Mouse (Mus musculus) embryonic facial prominence, embryonic 10.5 days (tissue): ENCODE measurements at regions not wholly inside any gene's neighbourhood (a gene's known extent, or its start where the extent isn't known, plus 50 kb on each side); places are given as distances from the start of the nearest gene placed in this dataset.

ENCODE experiments used
- DNase-seq: peaks from one replicate; pipeline ENCODE4 v3.0.0-alpha.2; 2017; ENCODE audit warnings: low spot score
- H3K27ac ChIP-seq: fragments of 300-500 bp; sonication (generic); replicated peaks from 2 replicates; pipeline ENCODE4 v1.5.1; 2016; ENCODE audit warnings: mild to moderate bottlenecking
- H3K27me3 ChIP-seq: fragments of 300-500 bp; sonication (generic); replicated peaks from 2 replicates; pipeline ENCODE4 v1.6.1; 2016; ENCODE audit warnings: low read depth, mild to moderate bottlenecking; ENCODE audit not compliant: poor library complexity, severe bottlenecking
- H3K36me3 ChIP-seq: fragments of 300-500 bp; sonication (generic); replicated peaks from 2 replicates; pipeline ENCODE4 v1.6.1; 2016; ENCODE audit warnings: mild to moderate bottlenecking, moderate library complexity
- H3K4me1 ChIP-seq: fragments of 300-500 bp; sonication (generic); 2 replicates; pipeline ENCODE4 v1.6.1; 2016
- H3K4me3 ChIP-seq: fragments of 300-500 bp; sonication (generic); 2 replicates; pipeline ENCODE4 v1.5.1; 2016; ENCODE audit warnings: mild to moderate bottlenecking, moderate library complexity
- H3K9me3 ChIP-seq: fragments of 300-500 bp; sonication (generic); 2 replicates; pipeline ENCODE4 v1.6.1; 2016; ENCODE audit warnings: mild to moderate bottlenecking
- WGBS: fragments of 180-500 bp; shearing (Covaris S2); methylation state at CpG from one replicate; pipeline ENCODE4 v1.1.7; 2016; 5-methylcytosine and 5-hydroxymethylcytosine counted together

- Histone ChIP-seq H3K4me1 (0 out of 2 replicates have a peak, but pooled peaks cover 4% of the 10 kb centered on the region), H3K9me3 (no peaks in the 10 kb centered on the region), H3K27me3 (no peaks in the 10 kb centered on the region), H3K4me3 (no peak overlapping the region), H3K27ac (no peak overlapping the region), H3K36me3 (no peaks in the 10 kb centered on the region)
- no peak for DNase-seq
- 68% methylated on average over 6 of the region's 6 CpGs for WGBS
Observed at GRCm38 (mm10) chr8:87078260-87078659, 193.2 kb upstream of the N4bp1 start.

GRCm38 (mm10) chr8:87075921-87076320, 190.9 kb upstream of the N4bp1 start:
- Histone ChIP-seq H3K9me3 (no peaks in the 10 kb centered on the region), H3K27me3 (no peaks in the 10 kb centered on the region), H3K4me3 (no peak overlapping the region), H3K4me1 (0 out of 2 replicates have a peak, but pooled peaks cover 4% of the 10 kb centered on the region), H3K36me3 (no peaks in the 10 kb centered on the region), H3K27ac (no peak overlapping the region)
- 90% methylated on average over 4 of the region's 4 CpGs for WGBS
- no peak for DNase-seq

- Histone ChIP-seq H3K27ac (no peak overlapping the region), H3K4me1 (no peaks in the 10 kb centered on the region), H3K27me3 (no peaks in the 10 kb centered on the region), H3K4me3 (no peak overlapping the region), H3K9me3 (0 out of 2 replicates have a peak, but pooled peaks cover 2% of the 10 kb centered on the region), H3K36me3 (no peaks in the 10 kb centered on the region)
- DNase-seq, result no peak
Observed at GRCm38 (mm10) chr8:87071224-87071623, 186.2 kb upstream of the N4bp1 start.

- Histone ChIP-seq H3K27me3 (no peaks in the 10 kb centered on the region), H3K4me3 (no peak overlapping the region), H3K4me1 (0 out of 2 replicates have a peak, but pooled peaks cover 7% of the 10 kb centered on the region), H3K36me3 (no peaks in the 10 kb centered on the region), H3K27ac (no peak overlapping the region), H3K9me3 (0 out of 2 replicates have a peak, but pooled peaks cover 2% of the 10 kb centered on the region)
- no peak for DNase-seq
Observed at GRCm38 (mm10) chr8:87067106-87067505, 182.0 kb upstream of the N4bp1 start.

- WGBS, result 87% methylated on average over 9 of the region's 9 CpGs
- Histone ChIP-seq H3K9me3 (0 out of 2 replicates have a peak, but pooled peaks cover 2% of the 10 kb centered on the region), H3K27ac (no peak overlapping the region), H3K4me1 (0 out of 2 replicates have a peak, but pooled peaks cover 7% of the 10 kb centered on the region), H3K27me3 (no peaks in the 10 kb centered on the region), H3K4me3 (no peak overlapping the region), H3K36me3 (no peaks in the 10 kb centered on the region)
- DNase-seq, result no peak
Observed at GRCm38 (mm10) chr8:87064768-87065167, 179.7 kb upstream of the N4bp1 start.

- Histone ChIP-seq H3K4me3 (no peak overlapping the region), H3K9me3 (0 out of 2 replicates have a peak, but pooled peaks cover 2% of the 10 kb centered on the region), H3K27ac (no peak overlapping the region), H3K27me3 (no peaks in the 10 kb centered on the region), H3K4me1 (0 out of 2 replicates have a peak, but pooled peaks cover 7% of the 10 kb centered on the region), H3K36me3 (no peaks in the 10 kb centered on the region)
- WGBS, result 63% methylated on average over 12 of the region's 12 CpGs
- no peak for DNase-seq
Observed at GRCm38 (mm10) chr8:87064250-87064747, 179.2 kb upstream of the N4bp1 start.

- 0 out of 2 replicates have a peak, but pooled peaks cover 7% of the 10 kb centered on the region for H3K4me1 ChIP-seq
- no peak overlapping the region for H3K4me3 ChIP-seq
- DNase-seq, result no peak
- no peak overlapping the region for H3K27ac ChIP-seq
- no peaks in the 10 kb centered on the region for H3K27me3 ChIP-seq
- 88% methylated on average over 4 of the region's 4 CpGs for WGBS
- H3K9me3 ChIP-seq, result 0 out of 2 replicates have a peak, but pooled peaks cover 2% of the 10 kb centered on the region
- H3K36me3 ChIP-seq, result no peaks in the 10 kb centered on the region
Observed at GRCm38 (mm10) chr8:87063588-87063987, 178.5 kb upstream of the N4bp1 start.

- Histone ChIP-seq H3K9me3 (no peaks in the 10 kb centered on the region), H3K36me3 (no peaks in the 10 kb centered on the region), H3K4me1 (no peaks in the 10 kb centered on the region), H3K27ac (no peak overlapping the region), H3K4me3 (no peak overlapping the region), H3K27me3 (no peaks in the 10 kb centered on the region)
- no peak for DNase-seq
- 69% methylated on average over 3 of the region's 3 CpGs for WGBS
Observed at GRCm38 (mm10) chr8:87049746-87050145, 164.7 kb upstream of the N4bp1 start.

GRCm38 (mm10) chr8:87049196-87049595, 164.1 kb upstream of the N4bp1 start:
- Histone ChIP-seq H3K27ac (no peak overlapping the region), H3K4me3 (no peak overlapping the region), H3K27me3 (no peaks in the 10 kb centered on the region), H3K36me3 (no peaks in the 10 kb centered on the region), H3K4me1 (no peaks in the 10 kb centered on the region), H3K9me3 (no peaks in the 10 kb centered on the region)
- DNase-seq, result no peak
- WGBS, result 85% methylated on average over 4 of the region's 4 CpGs

- H3K27ac ChIP-seq, result no peak overlapping the region
- no peaks in the 10 kb centered on the region for H3K27me3 ChIP-seq
- no peaks in the 10 kb centered on the region for H3K9me3 ChIP-seq
- H3K36me3 ChIP-seq, result no peaks in the 10 kb centered on the region
- DNase-seq, result no peak
- no peak overlapping the region for H3K4me3 ChIP-seq
- 82% methylated on average over 4 of the region's 4 CpGs for WGBS
- H3K4me1 ChIP-seq, result no peaks in the 10 kb centered on the region
Observed at GRCm38 (mm10) chr8:87046590-87046989, 161.5 kb upstream of the N4bp1 start.

- Histone ChIP-seq H3K4me1 (peaks cover 8% of the 10 kb centered on the region), H3K27ac (no peak overlapping the region), H3K27me3 (peaks cover 21% of the 10 kb centered on the region), H3K9me3 (no peaks in the 10 kb centered on the region), H3K36me3 (no peaks in the 10 kb centered on the region), H3K4me3 (no peak overlapping the region)
- no peak for DNase-seq
- WGBS, result 81% methylated on average over 5 of the region's 5 CpGs
Observed at GRCm38 (mm10) chr8:87043016-87043415, 158.0 kb upstream of the N4bp1 start.

- H3K27ac ChIP-seq, result peak overlapping the region; percentile 61
Observed at GRCm38 (mm10) chr8:87037620-87038380, 152.7 kb upstream of the N4bp1 start.

GRCm38 (mm10) chr8:87035996-87036395, 150.9 kb upstream of the N4bp1 start:
- Histone ChIP-seq H3K27ac (no peak overlapping the region), H3K9me3 (no peaks in the 10 kb centered on the region), H3K4me1 (peaks cover 16% of the 10 kb centered on the region), H3K36me3 (no peaks in the 10 kb centered on the region), H3K4me3 (no peak overlapping the region), H3K27me3 (peaks cover 40% of the 10 kb centered on the region)
- WGBS, result 92% methylated on average over 10 of the region's 10 CpGs
- DNase-seq, result no peak

More at GRCm38 (mm10) chr8:87037620-87038380, 152.7 kb upstream of the N4bp1 start:
- DNase-seq, result peak; percentile 58
- Histone ChIP-seq H3K36me3 (no peaks in the 10 kb centered on the region), H3K27me3 (peaks cover 40% of the 10 kb centered on the region), H3K4me1 (peaks cover 16% of the 10 kb centered on the region), H3K4me3 (peak overlapping the region; percentile 65), H3K9me3 (no peaks in the 10 kb centered on the region)
- WGBS, result 4% methylated on average over 48 of the region's 48 CpGs
